Mouse (Mus musculus) E14TG2a.4 (cell line): ENCODE data around the gene Lce1g.

ENCODE experiments used
- CTCF ChIP-seq: conservative IDR thresholded peaks from 2 replicates; pipeline ENCODE4 v1.5.1; 2014; ENCODE audit warnings: low read length
- NANOG ChIP-seq: IDR thresholded peaks from 2 replicates; pipeline ENCODE4 v1.6.1; 2014; ENCODE audit warnings: borderline replicate concordance, low read length, mixed read lengths

DNA sequence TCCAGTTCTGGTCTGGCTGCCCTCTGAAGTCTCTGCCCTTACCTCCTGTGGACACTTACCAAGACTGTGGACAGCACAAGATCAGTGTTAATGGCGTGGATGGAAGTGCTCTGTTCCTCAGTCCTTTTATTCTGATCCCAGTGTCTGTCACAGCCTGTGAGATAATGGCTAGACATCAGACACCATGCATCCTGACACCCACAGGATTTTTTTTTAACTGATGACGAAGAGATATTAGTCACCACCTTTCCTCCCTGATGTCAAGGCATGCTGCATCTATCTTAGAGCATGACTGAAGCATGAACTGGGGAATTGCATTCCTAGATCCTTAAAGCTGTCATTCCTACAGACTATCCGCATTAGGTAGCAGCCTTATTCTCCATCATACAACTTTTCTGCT, 31.9 kb downstream of the Lce1g start, which contains the start of gene Lce1f:
- TF ChIP-seq NANOG (no peak), CTCF (no peak)
